Mouse (Mus musculus) cerebellum, postnatal 25 days (tissue): ENCODE data around the gene Fnbp1l.

ENCODE experiments used
- DNase-seq, 2 experiments: peaks; one replicate each; pipeline ENCODE4 v3.0.0; 2021; ENCODE audit warnings: mixed read lengths in 2 of 2

Gene Fnbp1l

GRCm38 (mm10) chr3:122603229-122603628 lies 16.3 kb downstream of the Fnbp1l start:
- no peak for DNase-seq

DNA sequence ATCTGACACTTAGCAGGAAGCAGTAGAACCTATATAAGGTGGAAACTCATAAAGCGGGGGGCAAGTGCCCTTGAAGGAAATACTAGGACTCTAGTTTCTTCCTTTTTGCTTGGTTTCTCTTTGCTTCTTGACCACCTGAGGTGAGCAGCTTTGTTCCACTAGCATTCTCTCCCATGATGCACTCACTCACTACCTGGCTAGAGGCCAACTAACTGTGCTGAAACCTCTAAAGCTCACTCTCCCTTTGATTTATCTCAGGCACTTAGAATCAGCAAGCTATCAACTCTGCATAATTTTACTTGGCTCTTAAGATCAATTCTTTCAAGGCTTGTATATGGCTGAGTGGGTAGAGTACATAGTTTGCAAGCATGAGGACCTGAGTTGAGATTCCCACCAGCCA lies 17.1 kb downstream of the Fnbp1l start:
- DNase-seq = no peak

DNA sequence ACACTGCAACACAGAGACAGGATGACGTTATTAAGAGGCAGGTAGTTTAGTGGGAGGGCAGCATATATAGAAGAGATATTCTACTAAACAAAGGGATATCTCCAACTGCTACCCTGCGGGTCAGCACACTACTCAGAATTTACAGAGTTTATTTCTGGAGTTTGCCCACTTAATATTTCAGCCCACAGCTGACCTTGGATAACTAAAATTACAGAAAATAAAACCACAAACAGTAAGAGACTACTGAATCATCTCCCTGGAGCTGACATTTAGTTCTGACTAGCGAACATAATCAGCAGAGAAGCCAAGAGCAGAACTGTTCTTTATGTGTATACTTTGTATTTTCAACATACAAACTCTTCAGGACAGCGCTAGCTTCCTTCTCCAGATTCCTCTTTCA lies 20.2 kb downstream of the Fnbp1l start:
- no peak for DNase-seq

DNA sequence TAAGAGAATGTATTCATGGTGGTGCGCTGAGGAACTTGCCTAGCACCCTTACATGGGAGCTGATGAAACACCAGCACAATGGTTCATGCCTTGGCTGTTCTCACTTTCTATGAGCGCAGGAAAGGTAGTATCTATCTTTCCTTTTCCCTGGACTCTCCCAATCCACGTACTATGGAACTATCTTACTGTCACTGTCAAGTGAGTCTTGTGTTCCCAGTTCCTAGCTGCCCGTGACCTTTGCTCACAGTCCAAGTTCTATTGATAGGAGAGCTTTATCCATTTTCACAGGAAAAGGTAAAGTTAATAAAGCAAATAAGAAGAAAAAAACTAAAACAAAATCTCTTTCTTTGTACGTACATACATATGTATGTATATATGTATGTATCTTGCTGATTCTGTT lies 28.7 kb downstream of the Fnbp1l start:
- DNase-seq = no peak

DNA sequence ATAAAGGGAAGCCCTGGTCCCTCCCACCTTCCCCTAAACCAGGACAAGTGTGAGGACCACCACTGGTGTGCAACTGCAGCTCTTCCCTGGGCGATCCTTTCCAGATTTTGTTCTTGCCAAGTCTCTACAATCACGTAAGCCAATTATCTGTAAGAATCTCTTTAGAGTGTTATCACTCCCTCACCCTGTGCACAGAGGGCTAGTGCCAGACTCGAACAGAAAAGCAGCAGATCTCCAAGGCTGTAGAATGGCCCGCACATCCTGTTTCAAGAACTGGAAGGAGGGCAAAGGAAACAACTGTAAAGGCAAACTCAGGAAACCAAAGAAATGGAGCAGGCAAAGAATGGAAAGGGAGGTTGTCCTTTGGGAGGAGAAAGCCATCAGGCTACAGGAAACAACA lies 29.2 kb downstream of the Fnbp1l start:
- no peak for DNase-seq

- no peak for DNase-seq
Measured at GRCm38 (mm10) chr3:122586918-122587641, 32.4 kb downstream of the Fnbp1l start.

GRCm38 (mm10) chr3:122577360-122577759 lies 42.2 kb downstream of the Fnbp1l start:
- DNase-seq = no peak

DNA sequence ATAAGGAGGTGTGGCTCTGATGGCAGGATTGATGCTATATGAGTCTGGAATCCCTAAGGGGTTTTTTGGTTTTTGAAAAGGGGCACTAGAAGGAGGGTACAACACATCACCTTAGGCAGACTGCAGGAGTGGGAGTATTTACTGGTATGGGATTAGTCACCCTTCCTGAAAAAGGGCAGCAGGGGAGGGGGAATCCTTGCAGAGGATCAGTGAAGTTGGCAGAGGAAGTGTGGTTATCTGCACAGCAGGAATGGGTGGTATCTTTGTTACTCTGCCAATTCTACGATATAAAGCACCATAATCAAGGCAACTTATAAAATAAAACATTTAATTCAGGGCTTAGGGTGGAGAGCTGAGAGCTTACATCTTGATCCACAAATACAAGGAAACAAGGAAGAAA lies 44.6 kb downstream of the Fnbp1l start:
- no peak for DNase-seq

DNA sequence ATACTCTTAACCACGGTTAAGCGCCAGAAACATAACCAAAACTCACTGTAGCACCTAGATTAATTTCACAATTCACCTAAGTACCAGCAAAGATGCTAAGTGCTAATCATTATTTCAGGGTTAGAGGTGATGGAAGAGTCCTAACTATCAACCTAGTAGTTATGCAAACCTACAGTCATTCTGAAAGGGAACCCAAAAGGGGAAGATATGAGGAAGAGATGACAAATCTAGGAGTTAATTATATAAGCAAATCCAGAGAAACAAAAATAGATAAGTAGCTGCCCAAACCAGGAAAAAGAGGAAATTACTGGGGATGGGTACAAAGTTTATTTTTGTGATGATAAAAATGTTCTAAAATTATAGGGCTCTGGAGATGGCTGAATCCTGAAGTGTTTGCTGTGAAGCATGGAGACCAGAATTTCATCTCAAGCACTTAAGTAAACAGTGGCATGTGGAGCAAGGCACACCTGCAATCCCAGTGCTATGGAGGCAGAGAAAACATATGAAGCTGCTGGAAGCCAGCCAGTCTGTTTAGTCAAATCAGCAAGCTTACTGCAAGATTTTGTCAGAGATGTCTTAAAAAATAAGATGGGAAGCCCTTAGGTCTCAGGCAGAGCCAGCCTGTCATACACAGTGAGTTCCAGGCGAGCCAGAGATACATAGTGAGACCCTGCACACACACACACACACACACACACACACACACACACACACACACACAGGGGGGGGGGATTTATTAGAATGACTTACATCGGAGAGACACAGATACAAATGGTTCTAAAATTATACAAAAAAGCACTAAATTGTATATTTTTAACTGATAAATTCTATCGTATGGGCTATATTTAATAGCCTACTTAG lies 45.9 kb downstream of the Fnbp1l start:
- DNase-seq = no peak

- DNase-seq = no peak
Measured at GRCm38 (mm10) chr3:122566549-122566948, 53.0 kb downstream of the Fnbp1l start.

DNA sequence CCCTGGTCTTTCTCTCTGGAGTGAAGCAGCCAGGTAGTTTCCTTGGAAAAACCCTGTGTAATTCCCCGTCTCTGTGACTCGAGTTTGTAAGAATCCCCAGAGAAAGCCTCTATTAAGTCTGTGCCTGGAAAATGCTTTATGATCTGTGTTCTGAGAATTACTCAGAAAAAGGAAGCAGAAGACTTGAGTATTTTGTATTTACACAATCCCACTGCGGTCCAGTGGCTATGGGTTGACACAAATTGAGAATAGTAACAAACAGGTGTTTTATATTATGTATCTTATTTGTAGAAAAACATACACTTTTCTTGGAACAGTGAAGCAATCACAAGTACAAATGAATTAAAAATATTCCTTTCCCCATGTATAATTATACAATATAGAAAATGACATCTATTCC lies 53.4 kb downstream of the Fnbp1l start:
- no peak for DNase-seq

- DNase-seq = no peak
Measured at GRCm38 (mm10) chr3:122565285-122565684, 54.2 kb downstream of the Fnbp1l start.

GRCm38 (mm10) chr3:122557766-122558165 lies 61.7 kb downstream of the Fnbp1l start:
- peak in 1 of 2 experiments; percentile 21 for DNase-seq

GRCm38 (mm10) chr3:122551174-122551573 lies 68.3 kb downstream of the Fnbp1l start:
- no peak for DNase-seq

- no peak for DNase-seq
Measured at GRCm38 (mm10) chr3:122547469-122547868, 72.0 kb downstream of the Fnbp1l start.

DNA sequence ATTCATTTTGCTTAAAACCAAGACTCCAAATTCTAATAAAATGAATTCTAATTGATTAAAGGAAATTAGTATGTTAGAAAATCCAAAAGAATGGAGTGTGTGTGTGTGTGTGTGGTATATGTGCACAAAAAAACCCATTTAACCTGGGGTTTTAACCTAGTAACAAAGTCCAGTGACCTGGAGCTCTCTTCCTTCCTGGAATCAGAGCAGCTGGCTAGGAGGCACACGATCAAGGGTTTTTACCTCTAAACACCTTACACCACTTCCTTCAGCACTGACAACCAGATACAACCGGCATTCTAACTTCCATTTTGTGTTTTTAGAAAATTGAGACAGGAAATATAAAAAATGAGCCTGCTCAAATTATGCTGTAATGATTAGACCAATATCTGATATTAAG lies 74.2 kb downstream of the Fnbp1l start:
- no peak for DNase-seq

DNA sequence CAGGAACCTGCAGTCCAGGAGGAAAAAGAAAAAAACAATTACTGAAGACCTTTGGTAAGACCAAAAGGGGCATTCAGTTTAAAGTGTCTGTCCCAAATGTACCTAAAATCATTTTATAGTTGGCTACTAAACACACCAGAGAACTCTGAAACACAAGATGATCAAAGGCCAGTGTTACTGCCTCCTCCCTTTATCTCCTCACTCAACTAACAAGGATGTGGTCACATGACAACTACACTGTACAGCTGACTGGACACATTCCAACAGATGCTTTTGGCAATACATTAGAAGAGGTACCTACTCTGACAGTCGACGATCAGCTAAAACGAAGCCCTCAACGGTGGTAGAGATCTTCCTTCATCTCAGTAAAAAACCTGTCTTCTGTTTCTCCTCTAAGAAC lies 78.6 kb downstream of the Fnbp1l start:
- no peak for DNase-seq

DNA sequence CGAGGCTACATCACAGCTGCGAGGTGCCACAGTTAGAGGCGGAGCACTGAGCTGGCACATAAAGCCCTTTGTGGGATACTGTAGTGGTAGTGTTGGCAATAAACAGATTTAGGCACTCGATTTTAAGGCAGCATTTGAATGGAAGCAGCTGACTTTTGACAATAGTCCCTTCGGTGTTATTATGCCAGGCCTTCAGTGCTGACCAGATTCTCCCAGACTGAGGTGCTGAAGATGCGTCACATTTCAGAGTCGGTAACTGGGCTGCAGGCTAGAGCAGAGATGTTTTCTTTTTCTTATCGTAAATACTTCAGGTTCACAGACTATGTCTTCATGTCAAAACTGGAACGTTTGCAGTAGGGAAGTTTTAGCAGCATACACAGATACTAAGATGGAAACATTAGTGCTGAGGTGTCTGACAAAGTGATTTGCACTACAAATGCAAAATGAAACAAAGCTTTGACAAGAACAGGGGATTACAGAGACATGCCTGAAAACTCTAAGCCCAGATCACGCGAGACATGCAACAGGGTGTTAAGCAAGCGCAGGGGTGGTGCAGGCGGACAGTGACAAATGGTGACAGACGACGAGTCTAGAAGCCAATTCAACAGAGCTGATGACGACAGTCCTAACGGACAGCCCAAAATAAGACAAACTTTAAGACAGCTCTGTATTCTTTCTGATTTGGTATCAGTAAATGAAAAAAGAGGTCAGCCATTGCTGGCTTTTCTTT lies 79.4 kb downstream of the Fnbp1l start:
- no peak for DNase-seq

- DNase-seq = no peak
Measured at GRCm38 (mm10) chr3:122538851-122539250, 80.7 kb downstream of the Fnbp1l start.

GRCm38 (mm10) chr3:122535938-122536703 lies 83.4 kb downstream of the Fnbp1l start:
- no peak for DNase-seq

- DNase-seq = no peak
Measured at GRCm38 (mm10) chr3:122528477-122528876, 91.0 kb downstream of the Fnbp1l start.

DNA sequence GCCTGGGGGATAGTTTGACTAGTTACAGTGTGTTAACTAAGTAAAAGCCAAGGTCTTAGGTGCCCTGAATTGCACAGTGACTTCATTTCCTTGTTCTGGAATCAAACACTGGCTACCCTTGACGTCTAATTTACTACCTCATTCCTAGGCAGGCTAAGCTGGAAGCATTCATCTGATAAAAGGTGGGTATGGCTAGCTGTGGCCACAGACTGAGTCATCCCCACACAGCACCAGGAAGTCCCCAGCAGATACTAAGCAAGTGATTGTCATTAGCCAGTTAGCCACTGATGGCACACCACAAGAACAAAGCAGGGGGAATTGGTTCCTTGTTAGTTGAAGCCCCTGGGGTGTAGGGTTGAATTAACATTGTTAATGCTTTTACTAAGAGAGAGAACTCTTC lies 98.2 kb downstream of the Fnbp1l start:
- no peak for DNase-seq

DNA sequence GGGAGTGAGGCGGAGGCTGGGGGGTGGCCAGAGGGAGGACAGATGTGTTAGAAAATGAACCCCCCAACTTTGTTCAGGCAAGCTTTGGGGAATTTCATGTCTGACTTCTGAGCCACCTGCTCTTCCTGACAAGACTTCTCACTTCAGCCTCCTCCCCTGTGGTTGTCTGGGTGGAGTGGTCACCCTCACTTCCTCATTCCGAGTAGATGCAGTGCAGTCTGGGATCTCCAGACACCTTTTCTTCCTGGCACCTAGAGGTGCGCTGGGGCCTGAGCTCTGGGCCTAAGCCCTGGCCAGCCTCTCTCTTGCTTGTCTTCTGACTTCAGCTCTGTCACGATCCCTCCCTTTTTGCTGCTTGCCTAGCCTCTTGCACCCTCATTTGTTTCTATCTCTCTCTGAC lies 98.6 kb downstream of the Fnbp1l start:
- DNase-seq = no peak
